Mouse (Mus musculus) CH12.LX (cell line): ENCODE data around the gene Pou3f3. TPM values are rescaled to one million over a fixed set of nuclear protein-coding genes. Genes with fewer than 3 reads are reported as not detected.

Source experiments
- DNase-seq: peaks from one replicate; pipeline ENCODE4 v3.0.0-alpha.2; 2013; ENCODE audit errors: extremely low read depth
- H3K27ac ChIP-seq: 2 replicates; pipeline ENCODE4 v1.5.1; 2012; ENCODE audit warnings: low read depth, mild to moderate bottlenecking, control low read depth, moderate library complexity; ENCODE audit not compliant: insufficient read depth
- H3K27me3 ChIP-seq: replicated peaks from 2 replicates; pipeline ENCODE3; 2012; ENCODE audit warnings: inconsistent platforms
- H3K36me3 ChIP-seq, 2 experiments: replicated peaks in 1 of 2; 2 replicates each; pipeline versions ENCODE3 to v1.6.1; 2012; ENCODE audit warnings: inconsistent platforms in 1 of 2, low read length in 1 of 2, mild to moderate bottlenecking in 1 of 2, mixed read lengths in 1 of 2, moderate library complexity in 1 of 2; ENCODE audit not compliant: control insufficient read depth in 1 of 2, insufficient read depth in 1 of 2
- H3K4me1 ChIP-seq, 2 experiments: 2 replicates each; pipeline ENCODE4 v1.6.1; 2012; ENCODE audit warnings: inconsistent platforms in 1 of 2, moderate library complexity in 1 of 2; ENCODE audit not compliant: insufficient read depth in 2 of 2, control insufficient read depth in 1 of 2
- H3K4me2 ChIP-seq: 2 replicates; pipeline ENCODE4 v1.6.1; 2012; ENCODE audit warnings: low read depth, mild to moderate bottlenecking, control low read depth; ENCODE audit not compliant: poor library complexity, insufficient read depth, severe bottlenecking
- H3K4me3 ChIP-seq, 3 experiments: fragments of 150-350 bp in 1 of 3; sonication (generic) in 1 of 3; replicated peaks in 1 of 3; 2 replicates each; pipeline versions ENCODE3 to v1.5.1; 2011 to 2012; ENCODE audit warnings: low read depth in 2 of 3, low read length in 2 of 3, mild to moderate bottlenecking in 2 of 3, moderate library complexity in 2 of 3, control low read depth in 1 of 3, improper control_type of control experiment in 1 of 3, inconsistent platforms in 1 of 3, mixed read lengths in 1 of 3; ENCODE audit not compliant: poor library complexity in 1 of 3
- H3K79me2 ChIP-seq: replicated peaks from 2 replicates; pipeline ENCODE4 v1.6.1; 2012; ENCODE audit warnings: mild to moderate bottlenecking, moderate library complexity; ENCODE audit not compliant: control insufficient read depth, poor library complexity, insufficient read depth, severe bottlenecking; ENCODE audit errors: extremely low read depth
- H3K9ac ChIP-seq: 2 replicates; pipeline ENCODE4 v1.6.1; 2012; ENCODE audit warnings: low read depth, mild to moderate bottlenecking, control low read depth, moderate library complexity; ENCODE audit not compliant: insufficient read depth
- H3K9me3 ChIP-seq: replicated peaks from 2 replicates; pipeline ENCODE3; 2012; ENCODE audit warnings: low read length, inconsistent platforms, mixed read lengths
- CHD2 ChIP-seq: IDR thresholded peaks from 2 replicates; pipeline ENCODE4 v1.6.1; 2011; ENCODE audit warnings: low read length, improper control_type of control experiment
- CTCF ChIP-seq, 2 experiments: IDR thresholded peaks in 1 of 2; conservative IDR thresholded peaks in 1 of 2; 2 replicates each; pipeline ENCODE4 v1.5.1; 2011 to 2012; ENCODE audit warnings: low read depth in 2 of 2, low read length in 2 of 2, improper control_type of control experiment in 1 of 2, inconsistent platforms in 1 of 2, mild to moderate bottlenecking in 1 of 2, moderate library complexity in 1 of 2
- ETS1 ChIP-seq: conservative IDR thresholded peaks from 2 replicates; pipeline ENCODE4 v1.6.1; 2012; ENCODE audit warnings: low read depth, mild to moderate bottlenecking, inconsistent platforms, low read length, improper control_type of control experiment, moderate library complexity
- GABPA ChIP-seq: IDR thresholded peaks from 2 replicates; pipeline ENCODE4 v1.6.1; 2012; ENCODE audit warnings: low read depth, low read length, improper control_type of control experiment, inconsistent platforms; ENCODE audit not compliant: insufficient replicate concordance
- JUN ChIP-seq: IDR thresholded peaks from 2 replicates; pipeline ENCODE4 v1.6.1; 2011; ENCODE audit warnings: low read depth, mild to moderate bottlenecking, low read length, improper control_type of control experiment, moderate library complexity; ENCODE audit not compliant: insufficient read depth
- NRF1 ChIP-seq: IDR thresholded peaks from 2 replicates; pipeline ENCODE4 v1.6.1; 2014; ENCODE audit warnings: low read depth, mild to moderate bottlenecking, inconsistent platforms, low read length, improper control_type of control experiment, moderate library complexity
- RAD21 ChIP-seq: IDR thresholded peaks from 2 replicates; pipeline ENCODE4 v1.6.1; 2011; ENCODE audit warnings: low read depth, mild to moderate bottlenecking, low read length, improper control_type of control experiment, moderate library complexity
- SIN3A ChIP-seq: IDR thresholded peaks from 2 replicates; pipeline ENCODE4 v1.6.1; 2012; ENCODE audit warnings: low read length, improper control_type of control experiment, inconsistent platforms
- SMC3 ChIP-seq: IDR thresholded peaks from 2 replicates; pipeline ENCODE4 v1.6.1; 2011; ENCODE audit warnings: low read depth, low read length, improper control_type of control experiment
- ZKSCAN1 ChIP-seq: IDR thresholded peaks from 2 replicates; pipeline ENCODE4 v1.6.1; 2012; ENCODE audit warnings: low read depth, inconsistent platforms, low read length, improper control_type of control experiment, borderline replicate concordance
- ZMIZ1 ChIP-seq: IDR thresholded peaks from 2 replicates; pipeline ENCODE4 v1.6.1; 2012; ENCODE audit warnings: low read depth, mild to moderate bottlenecking, inconsistent platforms, low read length, improper control_type of control experiment
- dilution Hi-C: fragments of 300-500 bp; cut with MboI; formaldehyde crosslinking; loops from 2 replicates; pipeline ENCODE4 v1.14.3; 2020; ENCODE audit warnings: low sequenced_read_pairs; ENCODE audit not compliant: extremely low pct_unique_long_range_greater_than_20kb, extremely low pct_ligation_motif_present
- in situ Hi-C: fragments of 300-500 bp; cut with MboI; formaldehyde crosslinking; loops from 3 replicates; pipeline ENCODE4 v1.14.3; 2019; ENCODE audit warnings: low sequenced_read_pairs, low pct_ligation_motif_present, low pct_unique_long_range_greater_than_20kb, mixed read lengths
- polyA plus RNA-seq: library from polyadenylated mRNA; unstranded; fragments of >175 nt; gene quantifications from 2 replicates; pipeline ENCODE4 v1.2.1, GENCODE M21; 2012; ENCODE audit warnings: low read depth; ENCODE audit not compliant: insufficient read length
- total RNA-seq, 2 experiments: library from RNA; depleted of rRNA; stranded (reverse); fragments of 300-350 nt in 1 of 2; fragments of >200 nt in 1 of 2; gene quantifications; 2 replicates each; pipeline ENCODE4 v1.2.3; 2012 to 2014

Pou3f3 gene
- total and polyA plus RNA-seq, 3 experiments: not detected

DNA sequence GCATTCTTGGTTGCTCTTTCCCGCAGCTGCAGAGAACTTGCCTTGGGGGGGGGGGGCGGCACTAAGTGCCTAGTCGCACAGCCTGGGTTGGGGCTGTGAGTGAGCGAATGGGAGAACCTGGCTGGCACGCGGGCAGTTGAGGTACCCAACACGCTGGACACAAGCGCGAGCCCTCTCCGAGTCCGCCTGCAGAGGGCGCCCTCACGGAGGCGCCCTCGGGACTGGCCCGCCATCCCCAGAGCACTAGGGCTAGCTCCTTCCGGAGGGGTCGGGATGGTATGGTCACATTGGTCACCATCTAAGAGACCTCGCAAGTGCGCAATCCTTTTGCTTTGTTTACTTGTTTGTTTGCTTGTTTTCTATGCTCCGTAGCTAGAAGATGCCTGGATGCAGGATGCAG, 10.8 kb upstream of the Pou3f3 start:
- no peak for TF ChIP-seq JUN
- TF ChIP-seq, all 38 proteins: peak for 0
- H3K36me3 ChIP-seq: no peaks in the 10 kb centered on the region
- no peaks in the 10 kb centered on the region for H3K79me2 ChIP-seq
- H3K4me2 ChIP-seq: no peak overlapping the region
- H3K27ac ChIP-seq: no peak overlapping the region
- no peak overlapping the region for H3K4me3 ChIP-seq
- peaks cover 44% of the 10 kb centered on the region for H3K9me3 ChIP-seq
- H3K9ac ChIP-seq: no peak overlapping the region
- no peaks in the 10 kb centered on the region for H3K4me1 ChIP-seq
- no peaks in the 10 kb centered on the region for H3K27me3 ChIP-seq
- dilution Hi-C loops: no loop called here
- no peak for DNase-seq
- in situ Hi-C loops: no loop called here

GRCm38 (mm10) chr1:42685321-42685960, 10.1 kb upstream of the Pou3f3 start:
- H3K4me1 ChIP-seq: no peaks in the 10 kb centered on the region
- no peak overlapping the region for H3K27ac ChIP-seq
- H3K36me3 ChIP-seq: no peaks in the 10 kb centered on the region
- H3K27me3 ChIP-seq: no peaks in the 10 kb centered on the region
- TF ChIP-seq SIN3A: no peak
- dilution Hi-C loops: no loop called here
- no peak overlapping the region for H3K4me3 ChIP-seq
- DNase-seq: no peak
- H3K79me2 ChIP-seq: no peaks in the 10 kb centered on the region
- in situ Hi-C loops: no loop called here
- no peak overlapping the region for H3K4me2 ChIP-seq
- no peak overlapping the region for H3K9ac ChIP-seq
- H3K9me3 ChIP-seq: peaks cover 48% of the 10 kb centered on the region

DNA sequence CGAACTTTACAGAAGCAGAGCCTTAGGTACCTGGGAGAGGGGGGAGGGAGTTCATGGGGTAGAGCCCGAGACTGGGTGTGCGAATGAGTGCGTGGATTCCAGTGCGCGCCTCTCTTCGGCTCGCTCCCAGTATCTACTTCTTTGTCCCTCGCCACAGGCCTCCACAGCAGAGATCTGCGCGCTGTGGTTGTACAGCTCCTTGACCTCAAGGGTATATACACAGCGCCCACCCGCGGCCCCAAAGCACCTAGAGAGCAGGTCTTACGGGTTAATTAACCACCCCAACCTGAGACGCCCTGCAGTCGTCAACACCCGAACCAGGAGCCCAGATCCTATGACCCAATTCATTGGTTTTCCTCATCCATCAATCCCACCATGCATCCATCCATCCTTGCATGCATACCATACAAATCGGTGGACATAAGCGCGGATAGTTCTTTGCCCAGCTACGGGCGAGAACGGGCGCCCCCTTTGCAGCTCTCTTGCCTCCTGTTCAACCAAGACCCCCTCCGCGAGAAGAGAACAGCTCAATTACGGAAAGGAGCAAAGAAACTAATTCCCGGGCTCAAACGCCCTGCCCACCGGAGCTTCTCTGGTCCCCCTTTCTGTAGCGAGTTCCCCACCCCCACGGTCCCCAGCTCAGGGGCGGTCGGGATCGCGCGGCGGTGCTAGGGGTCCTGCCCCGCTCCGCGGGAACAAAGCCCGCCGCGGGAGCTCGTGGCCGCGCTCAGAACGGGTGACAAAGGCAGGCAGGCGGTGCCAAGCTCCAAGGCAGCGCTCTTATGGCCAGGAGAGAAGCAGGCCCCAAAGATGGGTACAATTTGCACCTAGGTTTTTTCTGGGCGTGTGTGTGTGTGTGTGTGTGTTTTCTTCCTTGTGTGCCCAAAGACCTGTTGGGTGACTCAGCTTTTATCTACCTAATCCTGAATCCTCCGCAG, 9.1 kb upstream of the Pou3f3 start:
- no peak for DNase-seq
- Histone ChIP-seq H3K27ac (no peak overlapping the region), H3K9me3 (peaks cover 46% of the 10 kb centered on the region), H3K4me1 (no peaks in the 10 kb centered on the region), H3K9ac (no peak overlapping the region), H3K79me2 (no peaks in the 10 kb centered on the region), H3K36me3 (no peaks in the 10 kb centered on the region), H3K4me3 (no peak overlapping the region), H3K4me2 (no peak overlapping the region), H3K27me3 (no peaks in the 10 kb centered on the region)
- TF ChIP-seq ETS1: no peak
- dilution Hi-C loops: no loop called here
- in situ Hi-C loops: no loop called here

DNA sequence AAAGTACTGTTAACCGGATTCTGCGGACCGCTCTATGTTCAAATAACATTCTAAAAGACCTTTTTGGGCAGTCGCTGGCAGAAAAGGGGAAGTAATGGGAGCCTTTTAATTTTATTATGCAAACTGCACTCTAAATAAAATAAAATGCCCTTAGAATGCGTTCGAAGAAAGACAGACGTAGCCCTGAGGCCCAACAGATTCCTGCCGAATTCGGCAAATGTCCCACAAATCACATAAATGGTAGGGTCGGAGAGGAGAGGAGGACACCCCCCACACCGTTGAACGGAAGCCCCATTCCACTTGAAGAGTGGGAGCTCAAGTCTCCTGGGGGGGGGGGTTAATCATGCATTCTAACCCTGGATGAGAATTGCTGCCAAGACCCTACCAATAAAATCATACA, 8.3 kb upstream of the Pou3f3 start:
- H3K36me3 ChIP-seq: no peaks in the 10 kb centered on the region
- H3K27ac ChIP-seq: no peak overlapping the region
- dilution Hi-C loops (no loop called here), in situ Hi-C loops (no loop called here)
- no peak overlapping the region for H3K4me2 ChIP-seq
- no peaks in the 10 kb centered on the region for H3K79me2 ChIP-seq
- no peak overlapping the region for H3K9ac ChIP-seq
- TF ChIP-seq ZKSCAN1: no peak
- no peak for TF ChIP-seq SMC3
- no peak for TF ChIP-seq ZMIZ1
- no peak for TF ChIP-seq RAD21
- TF ChIP-seq GABPA: no peak
- no peak for TF ChIP-seq SIN3A
- no peak for TF ChIP-seq CHD2
- no peak for TF ChIP-seq CTCF (conservative IDR thresholded peaks at IDR 0.05 in 1 of 2, IDR thresholded peaks at IDR 0.05 in 1 of 2; ENCODE audit: low read depth in 2 of 2, low read length in 2 of 2)
- TF ChIP-seq ETS1: no peak
- TF ChIP-seq NRF1: no peak
- H3K9me3 ChIP-seq: peaks cover 50% of the 10 kb centered on the region
- no peaks in the 10 kb centered on the region for H3K4me1 ChIP-seq
- H3K27me3 ChIP-seq: no peaks in the 10 kb centered on the region
- H3K4me3 ChIP-seq: no peak overlapping the region
- DNase-seq: no peak
